Mouse (Mus musculus) liver, adult 2 months (tissue): ENCODE measurements around the gene Prss57.

Experiments
- CTCF ChIP-seq: fragments of 200-500 bp; IDR thresholded peaks from 2 replicates; pipeline ENCODE4 v1.5.1; 2011; ENCODE audit warnings: low read depth, low read length, control low read depth
- POLR2A ChIP-seq: fragments of 200-500 bp; IDR thresholded peaks from 2 replicates; pipeline ENCODE4 v1.6.1; 2011; ENCODE audit warnings: low read length, control low read depth; ENCODE audit not compliant: insufficient read depth; ENCODE audit errors: extremely low read depth

GRCm38 (mm10) chr10:79832786-79833181 is 42.0 kb upstream of the Prss57 start:
- no peak for TF ChIP-seq POLR2A
- TF ChIP-seq CTCF = no peak
